Mouse (Mus musculus): ENCODE data around the gene Grm3. TPM values are rescaled to one million over a fixed set of nuclear protein-coding genes. Genes with fewer than 3 reads are reported as not detected.

The Grm3 gene
- total and polyA plus RNA-seq, 3 experiments: not detected

- no peak overlapping the region for H3K27ac ChIP-seq (ENCODE audit: insufficient read depth, low read depth)
- H3K36me3 ChIP-seq (replicated peaks in 1 of 2; ENCODE audit: control insufficient read depth in 1 of 2, insufficient read depth in 1 of 2, low read length in 1 of 2): no peaks in the 10 kb centered on the region
- H3K79me2 ChIP-seq (replicated peaks; ENCODE audit: control insufficient read depth, extremely low read depth, insufficient read depth, poor library complexity, severe bottlenecking): no peaks in the 10 kb centered on the region
- H3K9me3 ChIP-seq (replicated peaks; ENCODE audit: low read length): no peaks in the 10 kb centered on the region
- no peaks in the 10 kb centered on the region for H3K27me3 ChIP-seq (replicated peaks)
- H3K4me3 ChIP-seq (replicated peaks in 1 of 3; ENCODE audit: low read depth in 2 of 3, low read length in 2 of 3, poor library complexity in 1 of 3): no peak overlapping the region
- no peak for DNase-seq (ENCODE audit: extremely low read depth)
- no peak for TF ChIP-seq NELFE (IDR thresholded peaks at IDR 0.05; ENCODE audit: low read depth, low read length)
- no peaks in the 10 kb centered on the region for H3K4me1 ChIP-seq (ENCODE audit: control insufficient read depth in 1 of 2, insufficient read depth in 2 of 2)
- no peak overlapping the region for H3K4me2 ChIP-seq (ENCODE audit: insufficient read depth, low read depth, poor library complexity, severe bottlenecking)
- dilution Hi-C loops (cut with MboI; ENCODE audit: extremely low pct_ligation_motif_present, extremely low pct_unique_long_range_greater_than_20kb, low sequenced_read_pairs): no loop called here
- no peak overlapping the region for H3K9ac ChIP-seq (ENCODE audit: insufficient read depth, low read depth)
- in situ Hi-C loops (cut with MboI; ENCODE audit: low pct_ligation_motif_present, low pct_unique_long_range_greater_than_20kb, low sequenced_read_pairs): no loop called here
Observed at GRCm38 (mm10) chr5:9724287-9724955, 549 bp downstream of the Grm3 start.

- H3K4me3 ChIP-seq (replicated peaks in 1 of 3; ENCODE audit: low read depth in 2 of 3, low read length in 2 of 3, poor library complexity in 1 of 3): no peak overlapping the region
- H3K27ac ChIP-seq (ENCODE audit: insufficient read depth, low read depth): no peak overlapping the region
- no peaks in the 10 kb centered on the region for H3K79me2 ChIP-seq (replicated peaks; ENCODE audit: control insufficient read depth, extremely low read depth, insufficient read depth, poor library complexity, severe bottlenecking)
- no peaks in the 10 kb centered on the region for H3K9me3 ChIP-seq (replicated peaks; ENCODE audit: low read length)
- no peak for DNase-seq (ENCODE audit: extremely low read depth)
- H3K36me3 ChIP-seq (replicated peaks in 1 of 2; ENCODE audit: control insufficient read depth in 1 of 2, insufficient read depth in 1 of 2, low read length in 1 of 2): no peaks in the 10 kb centered on the region
- no peak overlapping the region for H3K4me2 ChIP-seq (ENCODE audit: insufficient read depth, low read depth, poor library complexity, severe bottlenecking)
- H3K9ac ChIP-seq (ENCODE audit: insufficient read depth, low read depth): no peak overlapping the region
- no peaks in the 10 kb centered on the region for H3K4me1 ChIP-seq (ENCODE audit: control insufficient read depth in 1 of 2, insufficient read depth in 2 of 2)
- dilution Hi-C loops (cut with MboI; ENCODE audit: extremely low pct_ligation_motif_present, extremely low pct_unique_long_range_greater_than_20kb, low sequenced_read_pairs) (no loop called here), in situ Hi-C loops (cut with MboI; ENCODE audit: low pct_ligation_motif_present, low pct_unique_long_range_greater_than_20kb, low sequenced_read_pairs) (no loop called here)
- H3K27me3 ChIP-seq (replicated peaks): no peaks in the 10 kb centered on the region
- TF ChIP-seq ZNF384 (IDR thresholded peaks at IDR 0.05; ENCODE audit: low read depth, low read length): no peak
- TF ChIP-seq ZKSCAN1 (IDR thresholded peaks at IDR 0.05; ENCODE audit: borderline replicate concordance, low read depth, low read length): no peak
- no peak for TF ChIP-seq PAX5 (IDR thresholded peaks at IDR 0.05; ENCODE audit: low read length)
- TF ChIP-seq POLR2AphosphoS2 (IDR thresholded peaks at IDR 0.05; ENCODE audit: low read depth, low read length): no peak
- no peak for TF ChIP-seq HCFC1 (IDR thresholded peaks at IDR 0.05; ENCODE audit: low read depth, low read length)
- TF ChIP-seq RCOR1 (conservative IDR thresholded peaks at IDR 0.05; ENCODE audit: low read depth, low read length): no peak
- TF ChIP-seq KAT2A (IDR thresholded peaks at IDR 0.05; ENCODE audit: insufficient replicate concordance, low read length): no peak
- TF ChIP-seq SMC3 (IDR thresholded peaks at IDR 0.05; ENCODE audit: low read depth, low read length): no peak
- TF ChIP-seq MEF2A (IDR thresholded peaks at IDR 0.05; ENCODE audit: borderline replicate concordance, low read depth, low read length): no peak
- TF ChIP-seq TCF12 (IDR thresholded peaks at IDR 0.05; ENCODE audit: low read depth, low read length): no peak
- no peak for TF ChIP-seq CHD2 (IDR thresholded peaks at IDR 0.05; ENCODE audit: low read length)
- TF ChIP-seq USF1 (IDR thresholded peaks at IDR 0.05; ENCODE audit: low read depth, low read length): no peak
- no peak for TF ChIP-seq ELF1 (IDR thresholded peaks at IDR 0.05; ENCODE audit: low read depth, low read length)
- TF ChIP-seq E2F4 (IDR thresholded peaks at IDR 0.05; ENCODE audit: insufficient replicate concordance, low read depth, low read length): no peak
- no peak for TF ChIP-seq ZC3H11A (IDR thresholded peaks at IDR 0.05; ENCODE audit: low read depth, low read length)
- TF ChIP-seq MXI1 (IDR thresholded peaks at IDR 0.05; ENCODE audit: low read depth, low read length): no peak
- no peak for TF ChIP-seq GABPA (IDR thresholded peaks at IDR 0.05; ENCODE audit: insufficient replicate concordance, low read depth, low read length)
Observed at GRCm38 (mm10) chr5:9721136-9721535, 3.8 kb downstream of the Grm3 start.
